Mouse (Mus musculus): ENCODE results near the gene Faap20.
A peak's percentile ranks its signal among the peaks of the same experiment; 100 is the strongest.

DNA sequence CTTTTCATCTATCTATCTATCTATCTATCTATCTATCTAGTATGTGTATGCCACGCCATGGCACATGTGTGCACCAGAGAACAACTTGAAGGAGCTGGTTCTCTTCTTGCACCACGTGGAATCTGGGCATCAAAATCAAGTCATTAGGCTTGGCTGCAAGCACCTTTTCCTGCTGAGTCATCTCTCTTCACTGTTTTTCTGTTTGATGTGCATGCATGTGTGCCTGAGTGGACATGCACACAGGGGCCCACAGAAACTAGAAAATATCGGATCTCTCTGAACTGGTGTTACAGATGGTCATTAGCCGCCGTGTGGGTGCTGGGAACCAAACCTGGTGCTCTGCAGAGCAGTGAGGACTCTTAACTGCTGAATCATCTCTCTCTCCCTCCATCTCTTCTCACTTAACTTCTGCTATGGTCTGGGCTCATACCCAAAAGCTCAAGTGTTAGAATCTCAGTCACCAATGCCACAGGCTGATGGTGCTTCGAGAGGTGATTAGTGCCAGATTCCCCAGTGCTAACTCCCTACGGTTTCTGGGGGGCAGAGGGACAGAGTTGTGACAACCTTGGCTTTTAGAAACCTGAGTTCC lies 55.0 kb downstream of the Faap20 start:
- TF ChIP-seq CTCF (conservative IDR thresholded peaks at IDR 0.05 in 1 of 2, IDR thresholded peaks at IDR 0.05 in 1 of 2; ENCODE audit: low read depth in 2 of 2, low read length in 2 of 2): no peak
- TF ChIP-seq POLR2A (IDR thresholded peaks at IDR 0.05; ENCODE audit: low read depth, low read length): no peak
- no peak for TF ChIP-seq ZMIZ1 (IDR thresholded peaks at IDR 0.05; ENCODE audit: low read depth, low read length)
- no peak for TF ChIP-seq MAZ (IDR thresholded peaks at IDR 0.05; ENCODE audit: low read depth, low read length)
- no peak for TF ChIP-seq USF1 (IDR thresholded peaks at IDR 0.05; ENCODE audit: low read depth, low read length)
- TF ChIP-seq HCFC1 (IDR thresholded peaks at IDR 0.05; ENCODE audit: low read depth, low read length): no peak
- no peak for TF ChIP-seq ZNF384 (IDR thresholded peaks at IDR 0.05; ENCODE audit: low read depth, low read length)
- no peak for TF ChIP-seq USF2 (conservative IDR thresholded peaks at IDR 0.05; ENCODE audit: low read depth, low read length)
- TF ChIP-seq ZC3H11A (IDR thresholded peaks at IDR 0.05; ENCODE audit: low read depth, low read length): no peak
- TF ChIP-seq EP300 (IDR thresholded peaks at IDR 0.05; ENCODE audit: low read length): peak; percentile 38; the same call in 1 of the 2 replicates
- TF ChIP-seq POLR2AphosphoS2 (IDR thresholded peaks at IDR 0.05; ENCODE audit: low read depth, low read length): no peak
- TF ChIP-seq PAX5 (IDR thresholded peaks at IDR 0.05; ENCODE audit: low read length): no peak
- TF ChIP-seq RAD21 (IDR thresholded peaks at IDR 0.05; ENCODE audit: low read depth, low read length): no peak
- no peak for TF ChIP-seq ZKSCAN1 (IDR thresholded peaks at IDR 0.05; ENCODE audit: borderline replicate concordance, low read depth, low read length)
